Mouse (Mus musculus) intestine, postnatal 0 days (tissue): ENCODE measurements at regions not wholly inside any gene's neighbourhood (a gene's known extent, or its start where the extent isn't known, plus 50 kb on each side); places are given as distances from the start of the nearest gene placed in this dataset.

Experiments
- ATAC-seq: fragments of 200-750 bp; cut with Nextera tagmentation; 2 replicates; pipeline ENCODE4 v1.8.0; 2017; ENCODE audit warnings: mild to moderate bottlenecking, moderate TSS enrichment, moderate library complexity
- H3K27ac ChIP-seq: fragments of 300-500 bp; sonication (generic); 2 replicates; pipeline ENCODE4 v1.5.1; 2014; ENCODE audit warnings: mild to moderate bottlenecking, low read depth, low read length, moderate library complexity
- H3K27me3 ChIP-seq: fragments of 300-500 bp; sonication (generic); replicated peaks from 2 replicates; pipeline ENCODE4 v1.6.1; 2014; ENCODE audit warnings: low read length, mixed read lengths; ENCODE audit not compliant: control insufficient read depth, insufficient read depth
- H3K36me3 ChIP-seq: fragments of 300-500 bp; sonication (generic); 2 replicates; pipeline ENCODE4 v1.6.1; 2014; ENCODE audit warnings: mild to moderate bottlenecking, moderate library complexity; ENCODE audit not compliant: control insufficient read depth, insufficient read depth
- H3K4me1 ChIP-seq: fragments of 300-500 bp; sonication (generic); replicated peaks from 2 replicates; pipeline ENCODE4 v1.6.1; 2014; ENCODE audit warnings: antibody characterized with exemption, low read length, mixed read lengths; ENCODE audit not compliant: control insufficient read depth, insufficient read depth
- H3K4me2 ChIP-seq: fragments of 300-500 bp; sonication (generic); replicated peaks from 2 replicates; pipeline ENCODE4 v1.6.1; 2014; ENCODE audit warnings: low read depth, mild to moderate bottlenecking, moderate library complexity
- H3K4me3 ChIP-seq: fragments of 300-500 bp; sonication (generic); 2 replicates; pipeline ENCODE4 v1.5.1; 2014; ENCODE audit warnings: low read depth, low read length
- H3K9ac ChIP-seq: fragments of 300-500 bp; sonication (generic); 2 replicates; pipeline ENCODE4 v1.6.1; 2014; ENCODE audit warnings: mild to moderate bottlenecking, low read depth, low read length
- H3K9me3 ChIP-seq: fragments of 300-500 bp; sonication (generic); 2 replicates; pipeline ENCODE4 v1.6.1; 2016; ENCODE audit warnings: mixed run types; ENCODE audit not compliant: control insufficient read depth
- CTCF ChIP-seq: sonication (generic); IDR thresholded peaks from 2 replicates; pipeline ENCODE4 v1.5.1; 2016; ENCODE audit warnings: low read depth, mild to moderate bottlenecking, control low read depth, antibody characterized with exemption, moderate library complexity
- WGBS: fragments of 180-500 bp; shearing (Covaris S2); extraction: QIAGEN DNeasy Blood & Tissue Kit; methylation state at CpG from one replicate; pipeline ENCODE4 v1.1.7; 2014; 5-methylcytosine and 5-hydroxymethylcytosine counted together

- no peaks in the 10 kb centered on the region for H3K36me3 ChIP-seq
- H3K4me2 ChIP-seq: no peak overlapping the region
- H3K27ac ChIP-seq: no peak overlapping the region
- no peak for ATAC-seq
- H3K9me3 ChIP-seq: no peaks in the 10 kb centered on the region
- H3K27me3 ChIP-seq: no peaks in the 10 kb centered on the region
- 75% methylated on average over 11 of the region's 11 CpGs for WGBS
- no peaks in the 10 kb centered on the region for H3K4me1 ChIP-seq
- no peak overlapping the region for H3K9ac ChIP-seq
- TF ChIP-seq CTCF: no peak
- no peak overlapping the region for H3K4me3 ChIP-seq
Measured at GRCm38 (mm10) chr1:81587780-81588307, 511.1 kb downstream of the Nyap2 start.

GRCm38 (mm10) chr1:81591623-81592022 is 514.9 kb downstream of the Nyap2 start:
- Histone ChIP-seq H3K36me3 (no peaks in the 10 kb centered on the region), H3K4me3 (no peak overlapping the region), H3K27me3 (no peaks in the 10 kb centered on the region), H3K27ac (no peak overlapping the region), H3K9me3 (no peaks in the 10 kb centered on the region), H3K4me1 (no peaks in the 10 kb centered on the region), H3K9ac (no peak overlapping the region), H3K4me2 (no peak overlapping the region)
- ATAC-seq: no peak
- TF ChIP-seq CTCF: peak; percentile 51
- WGBS: 87% methylated on average over 5 of the region's 5 CpGs

GRCm38 (mm10) chr1:81593280-81594182 is 516.8 kb downstream of the Nyap2 start:
- 0 out of 2 replicates have a peak, but pooled peaks have one; percentile 22 for ATAC-seq
- Histone ChIP-seq H3K36me3 (no peaks in the 10 kb centered on the region), H3K27ac (no peak overlapping the region), H3K4me3 (peak overlapping the region; percentile 20; the same call in 1 of the 2 replicates), H3K4me2 (peak overlapping the region; percentile 64), H3K4me1 (no peaks in the 10 kb centered on the region), H3K9ac (0 out of 2 replicates have a peak overlapping the region, but pooled peaks have one; percentile 7), H3K27me3 (no peaks in the 10 kb centered on the region), H3K9me3 (no peaks in the 10 kb centered on the region)
- WGBS: 7% methylated on average over 19 of the region's 19 CpGs
- 0 out of 2 replicates have a peak, but pooled peaks have one; percentile 6 for TF ChIP-seq CTCF

- peak overlapping the region; percentile 64 for H3K4me2 ChIP-seq
- H3K4me3 ChIP-seq: peak overlapping the region; percentile 20; the same call in 1 of the 2 replicates
- no peaks in the 10 kb centered on the region for H3K4me1 ChIP-seq
- no peaks in the 10 kb centered on the region for H3K27me3 ChIP-seq
- no peak for ATAC-seq
- no peak for TF ChIP-seq CTCF
- no peaks in the 10 kb centered on the region for H3K9me3 ChIP-seq
- H3K9ac ChIP-seq: 0 out of 2 replicates have a peak overlapping the region, but pooled peaks have one; percentile 7
- no peaks in the 10 kb centered on the region for H3K36me3 ChIP-seq
- 10% methylated on average over 5 of the region's 5 CpGs for WGBS
- no peak overlapping the region for H3K27ac ChIP-seq
Measured at GRCm38 (mm10) chr1:81594183-81594515, 517.4 kb downstream of the Nyap2 start.

- no peaks in the 10 kb centered on the region for H3K36me3 ChIP-seq
- ATAC-seq: no peak
- H3K9ac ChIP-seq: no peak overlapping the region
- no peak overlapping the region for H3K4me2 ChIP-seq
- no peaks in the 10 kb centered on the region for H3K4me1 ChIP-seq
- no peaks in the 10 kb centered on the region for H3K27me3 ChIP-seq
- WGBS: 42% methylated on average over 3 of the region's 3 CpGs
- H3K9me3 ChIP-seq: no peaks in the 10 kb centered on the region
- TF ChIP-seq CTCF: no peak
- H3K27ac ChIP-seq: no peak overlapping the region
- no peak overlapping the region for H3K4me3 ChIP-seq
Measured at GRCm38 (mm10) chr1:81594606-81595005, 517.9 kb downstream of the Nyap2 start.

GRCm38 (mm10) chr1:81608772-81609171 is 532.0 kb downstream of the Nyap2 start:
- ATAC-seq: no peak

More at GRCm38 (mm10) chr1:81608772-81609171, 532.0 kb downstream of the Nyap2 start:
- no peaks in the 10 kb centered on the region for H3K9me3 ChIP-seq
- no peaks in the 10 kb centered on the region for H3K27me3 ChIP-seq
- H3K27ac ChIP-seq: no peak overlapping the region
- TF ChIP-seq CTCF: no peak
- no peak overlapping the region for H3K4me2 ChIP-seq
- H3K36me3 ChIP-seq: no peaks in the 10 kb centered on the region
- H3K9ac ChIP-seq: no peak overlapping the region
- no peaks in the 10 kb centered on the region for H3K4me1 ChIP-seq
- H3K4me3 ChIP-seq: no peak overlapping the region
- 38% methylated on average over 1 of the region's 1 CpGs for WGBS
